Mouse (Mus musculus) cerebellum, adult 2 months (tissue): Measurements from ENCODE around the gene Tmc5. TPM values are rescaled to one million over a fixed set of nuclear protein-coding genes. Genes with fewer than 3 reads are reported as not detected.

Experiments used
- DNase-seq, 2 experiments: peaks; one replicate each; pipeline ENCODE4 v3.0.0; 2021
- H3K27ac ChIP-seq: fragments of 200-500 bp; 2 replicates; pipeline ENCODE4 v1.5.1; 2012; ENCODE audit warnings: low read length, control low read depth, inconsistent platforms; ENCODE audit not compliant: insufficient read depth
- H3K27me3 ChIP-seq: fragments of 200-500 bp; 2 replicates; pipeline ENCODE4 v1.6.1; 2012; ENCODE audit warnings: inconsistent platforms, mild to moderate bottlenecking, low read length, moderate library complexity; ENCODE audit not compliant: control insufficient read depth, insufficient read depth
- H3K4me1 ChIP-seq: fragments of 200-500 bp; 2 replicates; pipeline ENCODE4 v1.6.1; 2011; ENCODE audit warnings: low read length; ENCODE audit not compliant: control insufficient read depth, insufficient read depth
- H3K4me3 ChIP-seq: fragments of 200-500 bp; replicated peaks from 2 replicates; pipeline ENCODE3; 2011; ENCODE audit warnings: mild to moderate bottlenecking, low read depth, low read length, control low read depth; ENCODE audit not compliant: insufficient read depth
- CTCF ChIP-seq: fragments of 200-500 bp; IDR thresholded peaks from 2 replicates; pipeline ENCODE4 v1.5.1; 2011; ENCODE audit warnings: low read depth, mild to moderate bottlenecking, control low read depth, low read length, moderate library complexity, borderline replicate concordance; ENCODE audit not compliant: insufficient read depth
- POLR2A ChIP-seq: fragments of 200-500 bp; IDR thresholded peaks from 2 replicates; pipeline ENCODE4 v1.6.1; 2011; ENCODE audit warnings: low read length, control low read depth, borderline replicate concordance; ENCODE audit not compliant: insufficient read depth
- WGBS: fragments of 180-500 bp; shearing (Covaris S2); methylation state at CpG from one replicate; pipeline ENCODE4 v1.1.7; 2018; 5-methylcytosine and 5-hydroxymethylcytosine counted together
- polyA plus RNA-seq: library from polyadenylated mRNA; depleted of rRNA; stranded (reverse); fragments of >200 nt; gene quantifications from 2 replicates; pipeline ENCODE4 v1.2.3, GENCODE M21; 2012; rRNA removed

Tmc5 gene
- polyA plus RNA-seq, 1 experiment = 0.13 TPM

DNA sequence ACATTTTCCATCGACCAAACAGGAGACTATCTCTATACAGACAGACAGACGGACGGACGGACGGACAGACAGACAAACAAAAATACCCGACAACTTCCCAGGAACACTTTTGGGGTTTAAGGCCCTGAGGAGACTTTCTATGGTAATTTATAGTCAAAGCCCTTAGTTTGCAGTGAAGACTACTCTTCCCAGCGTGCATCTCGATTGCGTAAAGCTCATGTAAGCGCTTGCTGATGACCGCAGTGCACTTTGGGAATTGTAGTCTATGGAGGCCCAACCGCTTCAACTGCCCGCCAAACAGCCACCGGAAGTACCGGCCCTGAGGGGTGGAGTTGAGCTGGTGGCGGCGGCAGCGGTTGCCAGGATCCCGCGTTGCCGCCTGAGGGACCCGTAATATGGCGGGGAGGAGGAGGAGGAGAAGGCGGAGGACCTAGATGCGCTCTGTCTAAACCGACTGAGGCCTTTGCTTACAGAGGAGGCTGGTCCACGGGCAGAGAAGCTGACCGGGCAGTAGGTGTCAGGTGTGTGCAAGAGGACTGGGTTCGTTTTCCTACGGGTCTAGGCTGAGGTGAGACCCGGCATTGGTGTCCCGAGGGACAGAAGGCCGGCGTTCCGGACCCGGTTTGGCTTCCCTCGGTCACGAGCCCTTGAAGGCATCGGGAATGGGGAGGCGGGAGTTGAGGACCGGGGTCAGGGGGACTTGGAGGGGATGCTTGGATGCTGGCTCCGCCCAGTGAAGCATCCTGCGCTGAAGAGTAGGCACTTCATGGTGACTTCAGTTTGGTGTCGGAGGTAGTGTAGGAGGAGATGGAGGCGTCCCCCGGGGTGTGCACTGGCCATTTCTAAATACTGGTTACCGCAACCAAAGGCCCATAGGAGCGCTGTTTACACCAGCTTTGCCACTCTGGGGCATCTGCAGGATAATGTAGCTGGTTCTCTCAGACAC lies 115.4 kb downstream of the Tmc5 start, which contains the start of gene Ccp110:
Ccp110 (plus strand) TSS at position 325 of the 946 bp plus-strand sequence.
- DNase-seq = peak; percentile 93 to 98
- TF ChIP-seq CTCF (no peak), POLR2A (peak; percentile 40; the same call in 1 of the 2 replicates)
- no peaks in the 10 kb centered on the region for H3K27me3 ChIP-seq
- H3K4me1 ChIP-seq = peaks cover 3% of the 10 kb centered on the region
- peak within 1 kb of the TSS; percentile 41 for H3K27ac ChIP-seq
- WGBS = under 1% methylated on average over 48 of the region's 48 CpGs
- peak within 1 kb of the TSS; percentile 88 for H3K4me3 ChIP-seq

DNA sequence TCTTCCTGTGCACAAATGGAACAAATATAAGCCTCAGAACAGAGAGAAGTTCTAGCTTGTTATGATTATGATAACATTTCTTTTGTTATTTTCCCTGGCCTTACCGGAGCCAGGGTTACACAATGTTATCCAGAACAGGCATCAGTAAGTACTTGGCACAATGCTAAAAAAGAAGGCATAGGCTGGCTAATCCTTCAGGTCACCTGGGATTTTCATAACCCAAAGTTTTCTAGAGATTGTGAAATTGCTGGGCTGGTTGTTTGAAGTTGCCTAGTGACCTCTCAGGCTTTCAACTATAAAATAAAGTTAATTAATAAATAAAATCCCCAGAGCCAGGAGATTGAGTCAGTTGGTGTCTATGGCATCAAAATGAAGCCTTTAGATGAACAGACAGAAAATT lies 117.8 kb downstream of the Tmc5 start:
- 92% methylated on average over 1 of the region's 1 CpGs for WGBS

DNA sequence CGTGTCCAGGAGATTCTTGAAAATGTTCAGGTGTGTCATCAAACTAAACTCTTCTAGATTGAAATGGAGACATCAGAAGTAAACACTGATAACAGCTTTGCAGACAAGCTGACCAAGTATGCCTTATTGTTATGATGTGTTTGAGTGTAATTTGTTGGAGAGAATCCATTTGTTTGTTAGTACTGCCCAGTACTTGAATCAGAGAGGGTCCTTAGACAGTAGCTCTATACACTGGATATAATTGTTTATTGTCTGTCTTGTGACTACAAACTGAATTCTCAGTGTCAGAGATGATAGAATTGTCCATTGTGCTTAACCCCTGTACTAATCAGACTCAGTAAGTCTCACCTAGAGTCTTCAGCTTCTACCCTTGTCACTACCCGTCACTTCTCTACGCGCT lies 121.0 kb downstream of the Tmc5 start:
- no peak overlapping the region for H3K27ac ChIP-seq
- no peak for DNase-seq
- no peak overlapping the region for H3K4me3 ChIP-seq
- H3K27me3 ChIP-seq = no peaks in the 10 kb centered on the region
- TF ChIP-seq POLR2A = no peak
- no peak for TF ChIP-seq CTCF
- H3K4me1 ChIP-seq = peaks cover 3% of the 10 kb centered on the region
- WGBS = 91% methylated on average over 4 of the region's 4 CpGs

More for the DNA sequence above, 117.8 kb downstream of the Tmc5 start:
- Histone ChIP-seq H3K4me3 (no peak overlapping the region), H3K4me1 (peaks cover 3% of the 10 kb centered on the region), H3K27me3 (no peaks in the 10 kb centered on the region), H3K27ac (no peak overlapping the region)
- TF ChIP-seq POLR2A (no peak), CTCF (no peak)
- no peak for DNase-seq

DNA sequence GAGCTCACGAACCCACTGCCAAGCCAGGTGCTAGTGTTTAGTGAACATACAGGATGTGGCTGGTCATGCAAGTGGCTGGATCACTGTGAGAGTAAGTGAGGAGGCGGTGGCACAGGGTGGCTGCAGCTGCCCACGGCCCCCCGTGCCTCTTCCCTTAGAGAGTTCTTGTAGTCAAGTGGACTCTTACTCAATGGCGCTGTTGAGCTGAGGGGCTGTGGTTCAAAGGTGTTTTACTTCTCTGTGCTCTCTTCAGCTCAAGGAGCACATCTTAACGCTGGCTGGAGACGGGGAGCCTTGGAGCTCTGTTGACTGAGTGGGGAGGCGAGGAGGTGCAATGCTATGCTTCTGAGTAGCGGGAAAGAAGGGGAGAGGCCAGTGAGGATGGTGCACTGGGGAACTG lies 126.8 kb downstream of the Tmc5 start:
- H3K27ac ChIP-seq = no peak overlapping the region
- TF ChIP-seq POLR2A (no peak), CTCF (no peak)
- no peaks in the 10 kb centered on the region for H3K4me1 ChIP-seq
- no peak overlapping the region for H3K4me3 ChIP-seq
- no peaks in the 10 kb centered on the region for H3K27me3 ChIP-seq
- DNase-seq = no peak
- WGBS = 91% methylated on average over 9 of the region's 9 CpGs

Other genes with a start within 250 kb of the Tmc5 start
- 9.7 and 10.3 TPM in 2 replicates for gene Syt17, start 149.1 kb upstream of the Tmc5 start, polyA plus RNA-seq
- 1.9 TPM in 2 replicates for gene Itpripl2, start 105.3 kb upstream of the Tmc5 start, polyA plus RNA-seq
- gene Coq7, start 63.9 kb upstream of the Tmc5 start, polyA plus RNA-seq = 82.5 and 93.2 TPM in 2 replicates
- 16.7 and 16.9 TPM in 2 replicates for gene Tmc7, start 12.6 kb upstream of the Tmc5 start, polyA plus RNA-seq
- 345 and 354 TPM in 2 replicates for gene Gde1, start 108.5 kb downstream of the Tmc5 start, polyA plus RNA-seq
- gene Ccp110, start 115.3 kb downstream of the Tmc5 start, polyA plus RNA-seq = 63.1 and 72.8 TPM in 2 replicates
- gene Vps35l, start 142.9 kb downstream of the Tmc5 start, polyA plus RNA-seq = 72.3 and 74.3 TPM in 2 replicates